Mouse (Mus musculus) spleen, adult 2 months (tissue): Measurements from ENCODE around the gene Prox2. TPM values are rescaled to one million over a fixed set of nuclear protein-coding genes. Genes with fewer than 3 reads are reported as not detected.

Experiments
- DNase-seq, 2 experiments: peaks; one replicate each; pipeline versions ENCODE4 v3.0.0 to v3.0.0-alpha.2; 2012 to 2021; ENCODE audit warnings: low spot score in 2 of 2, low read depth in 1 of 2
- H3K27ac ChIP-seq: fragments of 200-500 bp; 2 replicates; pipeline ENCODE4 v1.5.1; 2012; ENCODE audit warnings: low read length, inconsistent platforms; ENCODE audit not compliant: insufficient read depth
- H3K27me3 ChIP-seq: fragments of 200-500 bp; 2 replicates; pipeline ENCODE4 v1.6.1; 2012; ENCODE audit warnings: mild to moderate bottlenecking, moderate library complexity, low read length, inconsistent platforms; ENCODE audit not compliant: control insufficient read depth, insufficient read depth
- H3K36me3 ChIP-seq: fragments of 200-500 bp; 2 replicates; pipeline ENCODE4 v1.6.1; 2012; ENCODE audit warnings: mild to moderate bottlenecking, low read length, inconsistent platforms; ENCODE audit not compliant: control insufficient read depth, insufficient read depth
- H3K4me1 ChIP-seq: fragments of 200-500 bp; 2 replicates; pipeline ENCODE4 v1.6.1; 2011; ENCODE audit warnings: inconsistent platforms; ENCODE audit not compliant: control insufficient read depth, insufficient read depth, insufficient read length
- H3K4me3 ChIP-seq: fragments of 200-500 bp; 2 replicates; pipeline ENCODE4 v1.5.1; 2011; ENCODE audit warnings: mild to moderate bottlenecking, inconsistent platforms; ENCODE audit not compliant: insufficient read depth, insufficient read length; ENCODE audit errors: extremely low read depth
- CTCF ChIP-seq: fragments of 200-500 bp; IDR thresholded peaks from 2 replicates; pipeline ENCODE4 v1.5.1; 2011; ENCODE audit warnings: mild to moderate bottlenecking, inconsistent platforms; ENCODE audit not compliant: insufficient read depth, insufficient read length, insufficient replicate concordance; ENCODE audit errors: extremely low read depth
- POLR2A ChIP-seq: fragments of 200-500 bp; IDR thresholded peaks from 2 replicates; pipeline ENCODE4 v1.6.1; 2011; ENCODE audit warnings: low read depth, low read length, inconsistent platforms
- WGBS: fragments of 180-500 bp; shearing (Covaris S2); methylation state at CpG from one replicate; pipeline ENCODE4 v1.1.7; 2018; 5-methylcytosine and 5-hydroxymethylcytosine counted together
- polyA plus RNA-seq: library from polyadenylated mRNA; depleted of rRNA; stranded (reverse); fragments of >200 nt; gene quantifications from 2 replicates; pipeline ENCODE4 v1.2.3, GENCODE M21; 2012

The Prox2 gene
- polyA plus RNA-seq, 1 experiment: 2.6 TPM

- TF ChIP-seq POLR2A (no peak), CTCF (no peak)
- 94% methylated on average over 6 of the region's 6 CpGs for WGBS
- Histone ChIP-seq H3K27ac (no peak overlapping the region), H3K4me1 (no peaks in the 10 kb centered on the region), H3K4me3 (no peak overlapping the region), H3K27me3 (no peaks in the 10 kb centered on the region), H3K36me3 (peaks cover 56% of the 10 kb centered on the region)
- DNase-seq: no peak
Measured at GRCm38 (mm10) chr12:85131361-85131760, 20.8 kb upstream of the Prox2 start.

DNA sequence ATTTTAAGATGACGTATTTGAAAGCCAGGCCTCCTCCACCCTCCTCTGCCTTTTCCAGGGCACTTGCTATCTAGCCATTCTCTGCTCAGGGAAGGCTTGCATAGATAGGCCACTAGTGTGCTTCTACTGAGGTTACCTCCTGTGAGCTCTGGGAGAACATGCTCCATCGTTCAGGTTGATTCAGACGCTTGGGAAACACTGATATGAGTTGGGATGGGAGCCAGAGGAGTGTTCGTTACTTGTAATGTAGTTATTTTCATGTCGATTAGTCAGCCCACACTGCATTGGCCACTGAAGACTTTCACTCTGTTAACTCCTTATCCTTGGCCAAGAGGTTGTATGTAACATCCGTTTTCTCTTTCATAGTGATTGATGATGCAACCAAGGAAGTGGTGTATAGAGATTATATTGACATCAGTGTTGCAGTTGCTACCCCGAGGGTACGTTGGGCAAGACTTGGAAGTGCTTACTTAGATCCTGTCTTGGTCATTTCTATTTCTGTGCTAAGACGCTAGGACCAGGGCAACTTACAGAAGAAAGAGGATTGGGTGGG, 18.9 kb upstream of the Prox2 start:
- Histone ChIP-seq H3K36me3 (peaks cover 59% of the 10 kb centered on the region), H3K4me1 (no peaks in the 10 kb centered on the region), H3K27ac (no peak overlapping the region), H3K4me3 (no peak overlapping the region), H3K27me3 (no peaks in the 10 kb centered on the region)
- WGBS: 92% methylated on average over 9 of the region's 9 CpGs
- no peak for TF ChIP-seq POLR2A
- TF ChIP-seq CTCF: no peak
- DNase-seq: no peak

DNA sequence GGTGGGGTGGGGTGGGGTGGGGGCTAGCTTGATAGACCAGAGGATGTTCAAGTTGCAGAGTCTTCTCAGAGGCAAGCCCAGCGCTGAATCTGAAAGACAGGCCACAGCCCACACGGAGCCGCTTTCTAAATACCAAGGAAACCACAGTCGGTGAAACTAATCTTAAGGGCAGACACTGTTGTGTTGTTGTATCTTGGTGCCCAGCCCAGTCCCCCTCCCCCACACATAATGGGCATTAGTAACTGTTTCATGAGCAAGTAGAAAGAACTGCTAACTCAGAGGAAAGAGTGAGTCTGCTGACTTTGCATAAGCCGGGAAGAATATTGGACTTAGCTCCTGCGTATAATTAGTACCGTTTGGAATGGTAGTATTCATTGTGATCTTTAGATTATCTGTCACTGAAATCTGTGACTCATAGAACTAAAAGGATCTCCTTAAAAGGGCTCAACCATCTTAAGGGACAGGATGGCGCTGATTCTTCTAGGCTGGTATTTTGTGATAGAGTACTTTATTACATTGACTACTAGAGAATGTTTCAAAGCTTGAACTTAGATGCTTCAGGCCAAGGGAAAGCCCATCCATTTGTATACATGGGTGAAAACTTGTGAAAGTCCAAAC, 16.5 kb upstream of the Prox2 start:
- Histone ChIP-seq H3K4me1 (peaks cover 2% of the 10 kb centered on the region; the same call in 1 of the 2 replicates), H3K4me3 (no peak overlapping the region), H3K27ac (no peak overlapping the region), H3K36me3 (peaks cover 47% of the 10 kb centered on the region), H3K27me3 (no peaks in the 10 kb centered on the region)
- 73% methylated on average over 8 of the region's 8 CpGs for WGBS
- no peak for TF ChIP-seq CTCF
- no peak for TF ChIP-seq POLR2A
- DNase-seq: no peak

DNA sequence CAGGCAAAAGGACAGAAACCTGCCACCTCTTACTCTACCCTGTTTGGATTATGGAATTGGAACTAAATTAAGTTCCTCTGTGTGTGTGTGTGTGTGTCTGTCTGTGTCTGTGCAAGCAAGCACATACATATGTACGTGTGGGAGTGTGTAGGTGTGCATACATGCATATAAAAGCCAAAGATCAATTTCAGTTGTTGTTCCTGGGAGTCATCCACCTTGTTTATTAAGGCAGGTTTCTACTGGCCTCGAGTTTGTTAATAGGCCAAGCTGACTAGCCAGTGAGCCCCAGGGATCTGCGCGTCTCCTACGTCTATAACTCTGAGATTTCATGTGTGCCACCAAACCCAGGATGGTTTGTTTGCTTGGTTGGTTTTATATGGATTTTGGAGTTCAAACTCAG, 14.2 kb upstream of the Prox2 start:
- WGBS: 93% methylated on average over 5 of the region's 5 CpGs
- no peak for DNase-seq
- Histone ChIP-seq H3K4me1 (peaks cover 2% of the 10 kb centered on the region; the same call in 1 of the 2 replicates), H3K27me3 (no peaks in the 10 kb centered on the region), H3K27ac (no peak overlapping the region), H3K36me3 (peaks cover 36% of the 10 kb centered on the region), H3K4me3 (no peak overlapping the region)
- no peak for TF ChIP-seq CTCF
- no peak for TF ChIP-seq POLR2A

- Histone ChIP-seq H3K27me3 (no peaks in the 10 kb centered on the region), H3K36me3 (peaks cover 36% of the 10 kb centered on the region), H3K4me3 (no peak overlapping the region), H3K27ac (peak overlapping the region; percentile 76), H3K4me1 (peaks cover 2% of the 10 kb centered on the region; the same call in 1 of the 2 replicates)
- no peak for TF ChIP-seq CTCF
- TF ChIP-seq POLR2A: no peak
- no peak for DNase-seq
- WGBS: 45% methylated on average over 11 of the region's 11 CpGs
Measured at GRCm38 (mm10) chr12:85123645-85124044, 13.1 kb upstream of the Prox2 start.

DNA sequence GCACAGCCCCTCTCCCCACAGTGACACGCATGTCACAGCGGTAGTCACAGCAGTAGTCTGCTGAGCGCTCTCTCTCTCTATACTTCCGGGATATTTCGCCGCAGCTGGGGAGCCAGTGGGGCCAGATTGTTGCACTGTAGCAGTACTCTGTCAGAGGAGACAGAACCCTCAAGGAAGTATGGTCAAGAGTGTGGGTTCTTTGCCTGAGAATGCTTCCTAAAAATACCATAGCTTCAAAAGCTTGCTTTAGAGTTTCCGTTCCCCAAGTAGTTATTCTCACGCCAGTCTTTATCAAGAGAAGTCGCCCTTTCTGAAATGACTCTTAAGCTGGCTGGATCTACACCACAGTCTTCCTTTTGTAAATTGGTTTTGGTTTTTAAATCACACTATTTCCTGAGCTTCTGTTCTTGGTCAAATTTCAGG, 12.6 kb upstream of the Prox2 start:
- H3K36me3 ChIP-seq: peaks cover 36% of the 10 kb centered on the region
- peaks cover 2% of the 10 kb centered on the region; the same call in 1 of the 2 replicates for H3K4me1 ChIP-seq
- DNase-seq: peak in 1 of 2 experiments; percentile 42
- TF ChIP-seq POLR2A (no peak), CTCF (no peak)
- H3K27ac ChIP-seq: peak overlapping the region; percentile 76; the same call in 1 of the 2 replicates
- H3K4me3 ChIP-seq: no peak overlapping the region
- 24% methylated on average over 9 of the region's 9 CpGs for WGBS
- no peaks in the 10 kb centered on the region for H3K27me3 ChIP-seq
